12 mouse cellular contexts compared by ENCODE assay signal in genomic region chr17:34571875-34572274, GRCm38 (mm10). TPM values are rescaled to one million over a fixed set of nuclear protein-coding genes. Genes with fewer than 3 reads are reported as not detected.
DNase-seq lines count a peak whose midpoint lies in the region; ATAC-seq and TF ChIP-seq lines count a peak whose summit lies in the region.
"Had no signal": no experiment of that assay in that cellular context is flagged by ENCODE, and none has a peak within 500 bp of the region (broad histone marks: within the 10 kb centered on the region; RNA-seq: fewer than 3 reads in every experiment).

No protein-coding gene starts in this region.

- no peaks in the 10 kb centered on the region for H3K36me3 ChIP-seq in hindbrain, postnatal 0 days (ENCODE audit: insufficient read depth, low read length)
- H3K36me3 ChIP-seq in hindbrain, embryonic 11.5 days (ENCODE audit: control insufficient read depth, insufficient read depth, low read length) = no peaks in the 10 kb centered on the region
- H3K36me3 ChIP-seq: embryonic facial prominence, embryonic 13.5 days; hindbrain, embryonic 15.5 days; neural tube, embryonic 13.5 days had no signal

- DNase-seq in hindbrain, postnatal 0 days (ENCODE audit: low spot score) = no peak
- DNase-seq in hindbrain, embryonic 11.5 days (ENCODE audit: low spot score) = no peak
- peak; percentile 45 for DNase-seq in thymus, postnatal 14 days
- DNase-seq in thymus, adult 18-20 months = no peak
- DNase-seq in induced T-regulatory cell, adult 2 months (ENCODE audit: low read depth) = peak; percentile 50
- DNase-seq in embryo, embryonic 9.5 days (ENCODE audit: extremely low spot score) = no peak
- DNase-seq in cerebellum, adult 8-10 months = no peak
- DNase-seq in gastrocnemius, postnatal 14 days = no peak
- DNase-seq: gastrocnemius, postnatal 25 days had no signal

- no peaks in the 10 kb centered on the region for H3K27me3 ChIP-seq in hindbrain, postnatal 0 days (ENCODE audit: insufficient read depth, low read length)
- no peaks in the 10 kb centered on the region for H3K27me3 ChIP-seq in hindbrain, embryonic 11.5 days (ENCODE audit: control insufficient read depth, insufficient read depth, low read length)
- H3K27me3 ChIP-seq: hindbrain, embryonic 15.5 days; neural tube, embryonic 13.5 days had no signal

- no peak overlapping the region for H3K9ac ChIP-seq in hindbrain, postnatal 0 days (replicated peaks; ENCODE audit: low read length)
- H3K9ac ChIP-seq in hindbrain, embryonic 11.5 days (ENCODE audit: low read depth, low read length) = no peak overlapping the region
- H3K9ac ChIP-seq: embryonic facial prominence, embryonic 13.5 days; hindbrain, embryonic 15.5 days; neural tube, embryonic 13.5 days had no signal

- H3K27ac ChIP-seq in hindbrain, postnatal 0 days = no peak overlapping the region
- no peak overlapping the region for H3K27ac ChIP-seq in hindbrain, embryonic 11.5 days (ENCODE audit: low read depth, low read length)
- H3K27ac ChIP-seq: embryonic facial prominence, embryonic 13.5 days; hindbrain, embryonic 15.5 days; neural tube, embryonic 13.5 days had no signal

- peak; percentile 62 for TF ChIP-seq CTCF in hindbrain, postnatal 0 days (IDR thresholded peaks at IDR 0.05; ENCODE audit: low read depth)

- H3K4me3 ChIP-seq in hindbrain, postnatal 0 days (ENCODE audit: low read length) = no peak overlapping the region
- H3K4me3 ChIP-seq in hindbrain, embryonic 11.5 days (ENCODE audit: low read depth, low read length) = no peak overlapping the region
- H3K4me3 ChIP-seq: embryonic facial prominence, embryonic 13.5 days; hindbrain, embryonic 15.5 days; neural tube, embryonic 13.5 days had no signal

- H3K4me1 ChIP-seq in hindbrain, postnatal 0 days (ENCODE audit: insufficient read depth, low read length) = no peaks in the 10 kb centered on the region
- no peaks in the 10 kb centered on the region for H3K4me1 ChIP-seq in hindbrain, embryonic 11.5 days (replicated peaks; ENCODE audit: control insufficient read depth, insufficient read depth, low read length)
- H3K4me1 ChIP-seq: embryonic facial prominence, embryonic 13.5 days; hindbrain, embryonic 15.5 days; neural tube, embryonic 13.5 days had no signal

- H3K4me2 ChIP-seq in hindbrain, postnatal 0 days (ENCODE audit: low read depth, low read length) = no peak overlapping the region
- no peak overlapping the region for H3K4me2 ChIP-seq in hindbrain, embryonic 11.5 days (replicated peaks; ENCODE audit: low read depth, low read length)
- H3K4me2 ChIP-seq: embryonic facial prominence, embryonic 13.5 days; hindbrain, embryonic 15.5 days; neural tube, embryonic 13.5 days had no signal

- intact Hi-C loops in gastrocnemius, postnatal 14 days (cut with DNase I; ENCODE audit: low total_unique reads) = loop anchor here (5.0 kb wide), 1 partner anchor 45 kb away; the partner anchor contains the start of gene Egfl8

- 17% methylated on average over 5 of the region's 5 CpGs for WGBS in hindbrain, postnatal 0 days
- 8% methylated on average over 5 of the region's 5 CpGs for WGBS in hindbrain, embryonic 11.5 days

- ATAC-seq in hindbrain, postnatal 0 days = no peak
- ATAC-seq in hindbrain, embryonic 11.5 days (ENCODE audit: low FRiP score) = no peak

- no peaks in the 10 kb centered on the region for H3K9me3 ChIP-seq in hindbrain, postnatal 0 days (ENCODE audit: low read length)
- H3K9me3 ChIP-seq in hindbrain, embryonic 11.5 days (ENCODE audit: control insufficient read depth, low read length) = no peaks in the 10 kb centered on the region
- H3K9me3 ChIP-seq: embryonic facial prominence, embryonic 13.5 days; hindbrain, embryonic 15.5 days; neural tube, embryonic 13.5 days had no signal

RNA-seq across cellular contexts. Expression of gene Notch4, which starts 7.8 kb away (rescaled TPM):
- total RNA-seq in hindbrain, postnatal 0 days (2014; rRNA removed) = 6.0 and 11.4 TPM in 2 replicates
- polyA plus RNA-seq in hindbrain, postnatal 0 days (2015; fragmentation: Nextera tagmentation; extraction: Ambion mirVana) = 5.2 and 6.1 TPM in 2 replicates
- 9.6 and 11.6 TPM in 2 replicates for polyA plus RNA-seq in hindbrain, embryonic 11.5 days (2014; fragmentation: Nextera tagmentation; extraction: Ambion mirVana)
- total RNA-seq in gastrocnemius, postnatal 14 days (2021) = 10 to 100 TPM; 15.7 to 27.3 TPM

RNA-seq across cellular contexts. Expression of gene Gpsm3, which starts 17.7 kb away (rescaled TPM):
- 3.4 and 4.8 TPM in 2 replicates for total RNA-seq in hindbrain, postnatal 0 days (2014; rRNA removed)
- 4.8 and 5.4 TPM in 2 replicates for polyA plus RNA-seq in hindbrain, postnatal 0 days (2015; fragmentation: Nextera tagmentation; extraction: Ambion mirVana)
- 3.2 and 5.9 TPM in 2 replicates for polyA plus RNA-seq in hindbrain, embryonic 11.5 days (2014; fragmentation: Nextera tagmentation; extraction: Ambion mirVana)
- total RNA-seq in gastrocnemius, postnatal 14 days (2021) = 1 to 10 TPM; 3.1 to 3.6 TPM

RNA-seq across cellular contexts. Expression of gene Pbx2, which starts 19.2 kb away (rescaled TPM):
- total RNA-seq in hindbrain, postnatal 0 days (2014; rRNA removed) = 63.1 and 67.1 TPM in 2 replicates
- polyA plus RNA-seq in hindbrain, postnatal 0 days (2015; fragmentation: Nextera tagmentation; extraction: Ambion mirVana) = 6.2 and 7.5 TPM in 2 replicates
- 16.6 and 17.3 TPM in 2 replicates for polyA plus RNA-seq in hindbrain, embryonic 11.5 days (2014; fragmentation: Nextera tagmentation; extraction: Ambion mirVana)
- 10 to 100 TPM; 17.3 to 17.9 TPM for total RNA-seq in gastrocnemius, postnatal 14 days (2021)

RNA-seq across cellular contexts. Expression of gene Ager, which starts 25.8 kb away (rescaled TPM):
- 1.8 and 2.0 TPM in 2 replicates for total RNA-seq in hindbrain, postnatal 0 days (2014; rRNA removed)
- 1.7 and 2.5 TPM in 2 replicates for polyA plus RNA-seq in hindbrain, postnatal 0 days (2015; fragmentation: Nextera tagmentation; extraction: Ambion mirVana)
- 1.7 and 2.2 TPM in 2 replicates for polyA plus RNA-seq in hindbrain, embryonic 11.5 days (2014; fragmentation: Nextera tagmentation; extraction: Ambion mirVana)
- under 1 TPM; 0.44 to 0.55 TPM for total RNA-seq in gastrocnemius, postnatal 14 days (2021)

RNA-seq across cellular contexts. Expression of gene Rnf5, which starts 31.6 kb away (rescaled TPM):
- 61.9 and 65.3 TPM in 2 replicates for total RNA-seq in hindbrain, postnatal 0 days (2014; rRNA removed)
- polyA plus RNA-seq in hindbrain, postnatal 0 days (2015; fragmentation: Nextera tagmentation; extraction: Ambion mirVana) = 223 and 233 TPM in 2 replicates
- polyA plus RNA-seq in hindbrain, embryonic 11.5 days (2014; fragmentation: Nextera tagmentation; extraction: Ambion mirVana) = 175 and 182 TPM in 2 replicates
- total RNA-seq in gastrocnemius, postnatal 14 days (2021) = 10 to 100 TPM; 17.1 to 18.6 TPM

Comparison
In these comparisons a context has a peak if more than half of its experiments do, and no peak if none do; other contexts are left out.
1. DNase-seq: peak in thymus, postnatal 14 days (single experiment) and induced T-regulatory cell, adult 2 months (single experiment); none in hindbrain, postnatal 0 days (single experiment), hindbrain, embryonic 11.5 days (single experiment), thymus, adult 18-20 months (0 of 2), embryo, embryonic 9.5 days (single experiment), cerebellum, adult 8-10 months (single experiment) and gastrocnemius, postnatal 14 days (single experiment).